Comparison of ENCODE assay signal across 8 mouse cellular contexts in genomic region chr5:145231893-145232411, GRCm38 (mm10). TPM values are rescaled to one million over a fixed set of nuclear protein-coding genes. Genes with fewer than 3 reads are reported as not detected.
DNase-seq lines count a peak whose midpoint lies in the region; ATAC-seq and TF ChIP-seq lines count a peak whose summit lies in the region.

No protein-coding gene starts in this region.

- peak overlapping the region; percentile 99 for H3K4me3 ChIP-seq in heart, adult 2 months
- H3K4me3 ChIP-seq in C2C12 (ENCODE audit: insufficient read depth, poor library complexity, severe bottlenecking) = peak overlapping the region; percentile 71
- H3K4me3 ChIP-seq in hindbrain, postnatal 0 days (ENCODE audit: low read length) = peak overlapping the region; percentile 100
- H3K4me3 ChIP-seq in midbrain, embryonic 16.5 days (ENCODE audit: low read depth, low read length) = peak overlapping the region; percentile 100

- peaks cover 4% of the 10 kb centered on the region for H3K4me1 ChIP-seq in heart, adult 2 months (ENCODE audit: control insufficient read depth, insufficient read depth, low read length)
- H3K4me1 ChIP-seq in hindbrain, postnatal 0 days (ENCODE audit: insufficient read depth, low read length) = peaks cover 8% of the 10 kb centered on the region; the same call in 1 of the 2 replicates
- peaks cover 15% of the 10 kb centered on the region for H3K4me1 ChIP-seq in midbrain, embryonic 16.5 days (ENCODE audit: control insufficient read depth, insufficient read depth, low read length)

- DNase-seq in heart, adult 2 months = no peak
- no peak for DNase-seq in heart, adult 18-20 months
- DNase-seq in embryo, embryonic 10.5 days (ENCODE audit: low spot score) = peak; percentile 27
- no peak for DNase-seq in hindbrain, postnatal 0 days (ENCODE audit: low spot score)
- DNase-seq in layer of hippocampus, adult 9-11 months = no peak
- no peak for DNase-seq in gastrocnemius, postnatal 25 days

- no peak for ATAC-seq in hindbrain, postnatal 0 days
- peak; percentile 82 for ATAC-seq in midbrain, embryonic 16.5 days

- H3ac ChIP-seq in C2C12 (ENCODE audit: control insufficient read depth, insufficient read length, low read depth) = peak overlapping the region; percentile 88

- H3K9ac ChIP-seq in heart, adult 2 months (ENCODE audit: low read depth, low read length) = peak overlapping the region; percentile 93
- peak overlapping the region; percentile 98 for H3K9ac ChIP-seq in hindbrain, postnatal 0 days (replicated peaks; ENCODE audit: low read length)
- peak overlapping the region; percentile 98 for H3K9ac ChIP-seq in midbrain, embryonic 16.5 days (ENCODE audit: low read depth, low read length)

- WGBS in heart, adult 2 months = under 1% methylated on average over 48 of the region's 49 CpGs
- under 1% methylated on average over 49 of the region's 49 CpGs for WGBS in hindbrain, postnatal 0 days
- under 1% methylated on average over 49 of the region's 49 CpGs for WGBS in midbrain, embryonic 16.5 days

- H3K9me3 ChIP-seq in hindbrain, postnatal 0 days (ENCODE audit: low read length) = no peaks in the 10 kb centered on the region
- H3K9me3 ChIP-seq in midbrain, embryonic 16.5 days (replicated peaks; ENCODE audit: control insufficient read depth, low read length, poor library complexity, severe bottlenecking) = no peaks in the 10 kb centered on the region

- no peak for TF ChIP-seq CTCF in heart, adult 2 months (IDR thresholded peaks at IDR 0.05)
- no peak for TF ChIP-seq CTCF in C2C12 (IDR thresholded peaks at IDR 0.05; ENCODE audit: control insufficient read depth, insufficient read depth, insufficient read length)
- TF ChIP-seq CTCF in hindbrain, postnatal 0 days (IDR thresholded peaks at IDR 0.05; ENCODE audit: low read depth) = no peak

- TF ChIP-seq POLR2A in heart, adult 2 months (IDR thresholded peaks at IDR 0.05; ENCODE audit: insufficient read depth, low read depth, low read length) = no peak

- H3K27ac ChIP-seq in heart, adult 2 months = peak overlapping the region; percentile 92
- peak overlapping the region; percentile 96 for H3K27ac ChIP-seq in hindbrain, postnatal 0 days
- peak overlapping the region; percentile 90 for H3K27ac ChIP-seq in midbrain, embryonic 16.5 days (ENCODE audit: low read length)

- no peaks in the 10 kb centered on the region; the same call in 1 of the 2 replicates for H3K36me3 ChIP-seq in heart, adult 2 months (ENCODE audit: control insufficient read depth, insufficient read depth, low read length)
- peaks cover 37% of the 10 kb centered on the region for H3K36me3 ChIP-seq in C2C12 (ENCODE audit: control insufficient read depth, insufficient read depth)
- H3K36me3 ChIP-seq in hindbrain, postnatal 0 days (ENCODE audit: insufficient read depth, low read length) = peaks cover 25% of the 10 kb centered on the region
- H3K36me3 ChIP-seq in midbrain, embryonic 16.5 days (ENCODE audit: control insufficient read depth, insufficient read depth, low read length) = peaks cover 5% of the 10 kb centered on the region

- intact Hi-C loops in heart, adult 2 months (cut with DNase I) = loop anchor here (1.0 to 10.0 kb wide), 4 partner anchors 28 to 133 kb away; partner anchors contain the start of genes Zkscan5 and Zscan25

- TF ChIP-seq EP300 in heart, adult 2 months (IDR thresholded peaks at IDR 0.05; ENCODE audit: insufficient read depth, low read depth, low read length) = no peak

- H3K27me3 ChIP-seq in heart, adult 2 months (ENCODE audit: control insufficient read depth, insufficient read depth, low read length) = no peaks in the 10 kb centered on the region
- H3K27me3 ChIP-seq in C2C12 (ENCODE audit: control insufficient read depth, insufficient read depth, insufficient read length) = no peaks in the 10 kb centered on the region
- no peaks in the 10 kb centered on the region for H3K27me3 ChIP-seq in hindbrain, postnatal 0 days (ENCODE audit: insufficient read depth, low read length)
- no peaks in the 10 kb centered on the region for H3K27me3 ChIP-seq in midbrain, embryonic 16.5 days (ENCODE audit: control insufficient read depth, insufficient read depth, low read depth, low read length)

- peaks cover 42% of the 10 kb centered on the region for H3K79me3 ChIP-seq in C2C12 (ENCODE audit: low read depth)

- peak overlapping the region; percentile 84 for H3K4me2 ChIP-seq in hindbrain, postnatal 0 days (ENCODE audit: low read depth, low read length)
- peak overlapping the region; percentile 89 for H3K4me2 ChIP-seq in midbrain, embryonic 16.5 days (ENCODE audit: low read length)

- H3K79me2 ChIP-seq in heart, adult 2 months (replicated peaks; ENCODE audit: control insufficient read depth, insufficient read depth, low read length) = peaks cover 8% of the 10 kb centered on the region
- H3K79me2 ChIP-seq in C2C12 (ENCODE audit: control insufficient read depth, insufficient read depth) = peaks cover 56% of the 10 kb centered on the region

TF ChIP-seq in C2C12, 6 proteins besides CTCF, POLR2A, EP300 and RAD21:
- TF ChIP-seq MYOD1 (IDR thresholded peaks at IDR 0.05; ENCODE audit: control insufficient read depth, insufficient read length, low read depth) (no peak), MAX (IDR thresholded peaks at IDR 0.05) (no peak), USF1 (IDR thresholded peaks at IDR 0.05; ENCODE audit: low read depth) (no peak), FOSL1 (IDR thresholded peaks at IDR 0.05; ENCODE audit: insufficient read depth, low read length, poor library complexity, severe bottlenecking) (no peak), CEBPB (IDR thresholded peaks at IDR 0.05; ENCODE audit: low read depth) (no peak)

RNA-seq across cellular contexts. Expression of gene Zfp655, which starts 0.4 kb away (rescaled TPM):
- total RNA-seq in heart, adult 2 months (2021) = 10 to 100 TPM; 25.2 to 30.7 TPM
- 24.0 and 40.8 TPM in 2 replicates for polyA plus RNA-seq in heart, adult 2 months (2012; rRNA removed)
- 10 to 100 TPM; 30.7 to 32.6 TPM for total RNA-seq in heart, adult 18-20 months (2021)
- polyA plus RNA-seq in C2C12 (2012; fragmentation: generic; extraction: Trizol) = 7.7 TPM
- 21.0 and 21.5 TPM in 2 replicates for total RNA-seq in hindbrain, postnatal 0 days (2014; rRNA removed)
- polyA plus RNA-seq in hindbrain, postnatal 0 days (2015; fragmentation: Nextera tagmentation; extraction: Ambion mirVana) = 25.2 and 25.5 TPM in 2 replicates
- polyA plus RNA-seq in midbrain, embryonic 16.5 days (2015; fragmentation: Nextera tagmentation; extraction: Ambion mirVana) = 32.9 and 37.8 TPM in 2 replicates
- 10 to 100 TPM; 10.9 to 12.6 TPM for total RNA-seq in gastrocnemius, postnatal 25 days (2021)

RNA-seq across cellular contexts. Expression of gene Zkscan5, which starts 27.6 kb away (rescaled TPM):
- total RNA-seq in heart, adult 2 months (2021) = 10 to 100 TPM in 1 of 2 experiments, 1 to 10 TPM in 1; 9.7 to 10.6 TPM
- 3.9 and 6.4 TPM in 2 replicates for polyA plus RNA-seq in heart, adult 2 months (2012; rRNA removed)
- total RNA-seq in heart, adult 18-20 months (2021) = 10 to 100 TPM in 1 of 2 experiments, 1 to 10 TPM in 1; 9.5 to 10.0 TPM
- polyA plus RNA-seq in C2C12 (2012; fragmentation: generic; extraction: Trizol) = 3.6 TPM
- 14.7 and 15.3 TPM in 2 replicates for total RNA-seq in hindbrain, postnatal 0 days (2014; rRNA removed)
- polyA plus RNA-seq in hindbrain, postnatal 0 days (2015; fragmentation: Nextera tagmentation; extraction: Ambion mirVana) = 11.1 and 12.4 TPM in 2 replicates
- polyA plus RNA-seq in midbrain, embryonic 16.5 days (2015; fragmentation: Nextera tagmentation; extraction: Ambion mirVana) = 14.6 and 16.1 TPM in 2 replicates
- total RNA-seq in gastrocnemius, postnatal 25 days (2021) = 1 to 10 TPM; 6.7 to 6.9 TPM

RNA-seq across cellular contexts. Expression of gene Zkscan14, which starts 30.3 kb away (rescaled TPM):
- total RNA-seq in heart, adult 2 months (2021) = 1 to 10 TPM; 6.3 to 6.9 TPM
- 2.5 and 3.3 TPM in 2 replicates for polyA plus RNA-seq in heart, adult 2 months (2012; rRNA removed)
- 1 to 10 TPM; 6.5 to 7.3 TPM for total RNA-seq in heart, adult 18-20 months (2021)
- polyA plus RNA-seq in C2C12 (2012; fragmentation: generic; extraction: Trizol) = 2.0 TPM
- 7.4 and 8.6 TPM in 2 replicates for total RNA-seq in hindbrain, postnatal 0 days (2014; rRNA removed)
- polyA plus RNA-seq in hindbrain, postnatal 0 days (2015; fragmentation: Nextera tagmentation; extraction: Ambion mirVana) = 11.3 and 12.5 TPM in 2 replicates
- 14.9 and 15.1 TPM in 2 replicates for polyA plus RNA-seq in midbrain, embryonic 16.5 days (2015; fragmentation: Nextera tagmentation; extraction: Ambion mirVana)
- total RNA-seq in gastrocnemius, postnatal 25 days (2021) = 1 to 10 TPM; 7.8 to 9.7 TPM

RNA-seq across cellular contexts. Expression of gene Atp5j2, which starts 40.1 kb away (rescaled TPM):
- 1,000 to 10,000 TPM in 1 of 2 experiments, 100 to 1,000 TPM in 1; 962 to 1,137 TPM for total RNA-seq in heart, adult 2 months (2021)
- 733 and 858 TPM in 2 replicates for polyA plus RNA-seq in heart, adult 2 months (2012; rRNA removed)
- 1,000 to 10,000 TPM; 1,105 to 1,150 TPM for total RNA-seq in heart, adult 18-20 months (2021)
- polyA plus RNA-seq in C2C12 (2012; fragmentation: generic; extraction: Trizol) = 643 TPM
- 116 and 144 TPM in 2 replicates for total RNA-seq in hindbrain, postnatal 0 days (2014; rRNA removed)
- polyA plus RNA-seq in hindbrain, postnatal 0 days (2015; fragmentation: Nextera tagmentation; extraction: Ambion mirVana) = 727 and 733 TPM in 2 replicates
- 597 and 600 TPM in 2 replicates for polyA plus RNA-seq in midbrain, embryonic 16.5 days (2015; fragmentation: Nextera tagmentation; extraction: Ambion mirVana)
- total RNA-seq in gastrocnemius, postnatal 25 days (2021) = 100 to 1,000 TPM; 674 to 757 TPM

RNA-seq across cellular contexts. Expression of gene Zscan25, which starts 48.3 kb away (rescaled TPM):
- 1 to 10 TPM; 7.6 to 8.9 TPM for total RNA-seq in heart, adult 2 months (2021)
- 6.9 and 9.0 TPM in 2 replicates for polyA plus RNA-seq in heart, adult 2 months (2012; rRNA removed)
- 10 to 100 TPM; 10.7 to 11.2 TPM for total RNA-seq in heart, adult 18-20 months (2021)
- 10.4 TPM for polyA plus RNA-seq in C2C12 (2012; fragmentation: generic; extraction: Trizol)
- 21.2 and 25.5 TPM in 2 replicates for total RNA-seq in hindbrain, postnatal 0 days (2014; rRNA removed)
- 0.83 and 0.92 TPM in 2 replicates for polyA plus RNA-seq in hindbrain, postnatal 0 days (2015; fragmentation: Nextera tagmentation; extraction: Ambion mirVana)
- polyA plus RNA-seq in midbrain, embryonic 16.5 days (2015; fragmentation: Nextera tagmentation; extraction: Ambion mirVana) = 0.34 and 0.70 TPM in 2 replicates
- 1 to 10 TPM; 6.8 to 7.0 TPM for total RNA-seq in gastrocnemius, postnatal 25 days (2021)
